Mouse (Mus musculus): ENCODE data around the gene Gm1043. TPM values are rescaled to one million over a fixed set of nuclear protein-coding genes. Genes with fewer than 3 reads are reported as not detected.

Gene Gm1043
- polyA plus RNA-seq, 1 experiment from 2014 or later: 0.03 TPM

DNA sequence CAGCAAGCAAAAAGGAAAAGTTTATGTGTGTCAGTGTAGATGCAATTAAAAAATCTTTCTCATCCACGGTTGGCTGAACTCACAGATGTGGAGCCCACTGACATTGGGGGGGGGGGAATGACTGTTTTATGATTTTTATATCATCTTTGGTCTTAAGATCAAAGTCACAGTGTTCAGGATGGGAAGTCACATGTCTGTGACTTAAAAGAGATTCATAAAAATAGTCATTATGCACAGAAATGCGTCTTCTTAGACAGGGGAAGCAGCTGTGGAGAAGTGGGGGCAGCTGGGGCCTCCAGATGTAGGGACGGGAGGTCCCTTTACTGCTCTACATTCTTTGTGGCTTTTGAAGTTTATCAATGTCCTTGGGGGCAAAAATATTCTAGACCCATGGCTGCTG is 28.7 kb upstream of the Gm1043 start:
- Histone ChIP-seq H3K4me3 (ENCODE audit: low read depth, low read length) (no peak overlapping the region), H3K4me2 (ENCODE audit: low read depth, low read length) (no peak overlapping the region), H3K9me3 (ENCODE audit: control insufficient read depth, low read length) (no peaks in the 10 kb centered on the region), H3K9ac (ENCODE audit: low read depth, low read length) (no peak overlapping the region), H3K4me1 (ENCODE audit: control insufficient read depth, insufficient read depth, low read length) (no peaks in the 10 kb centered on the region), H3K36me3 (ENCODE audit: control insufficient read depth, insufficient read depth, low read length) (no peaks in the 10 kb centered on the region), H3K27me3 (replicated peaks; ENCODE audit: control insufficient read depth, insufficient read depth, low read length) (no peaks in the 10 kb centered on the region), H3K27ac (replicated peaks; ENCODE audit: low read depth, low read length) (no peak overlapping the region)
- ATAC-seq (ENCODE audit: low read depth) (no peak), DNase-seq (ENCODE audit: low spot score) (no peak)
- WGBS: 72% methylated on average over 3 of the region's 3 CpGs

DNA sequence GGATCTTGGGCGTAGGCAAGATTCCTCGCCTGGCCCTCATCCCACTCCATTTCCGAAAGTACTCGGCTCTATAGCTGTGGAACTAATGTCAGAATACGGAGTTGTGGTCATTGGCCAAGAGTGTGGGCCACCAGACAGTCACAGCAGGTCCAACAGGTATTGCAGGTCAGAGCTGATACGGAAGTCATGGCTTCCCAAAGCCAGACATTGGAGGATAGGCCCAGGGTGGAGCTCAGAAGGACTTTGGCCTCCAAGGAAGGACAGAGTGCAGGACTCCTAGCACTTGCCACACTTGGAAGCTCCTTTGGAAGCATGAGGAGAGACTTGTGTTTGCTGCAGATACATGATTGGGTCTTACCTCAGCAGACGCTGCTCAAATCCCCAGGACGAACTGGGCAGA is 23.6 kb upstream of the Gm1043 start:
- no peaks in the 10 kb centered on the region for H3K4me1 ChIP-seq (ENCODE audit: control insufficient read depth, insufficient read depth, low read length)
- H3K4me3 ChIP-seq (ENCODE audit: low read depth, low read length): no peak overlapping the region
- WGBS: 84% methylated on average over 8 of the region's 8 CpGs
- DNase-seq (ENCODE audit: low spot score) (no peak), ATAC-seq (ENCODE audit: low read depth) (no peak)
- H3K4me2 ChIP-seq (ENCODE audit: low read depth, low read length): no peak overlapping the region
- H3K27me3 ChIP-seq (replicated peaks; ENCODE audit: control insufficient read depth, insufficient read depth, low read length): no peaks in the 10 kb centered on the region; the same call in 1 of the 2 replicates
- H3K36me3 ChIP-seq (ENCODE audit: control insufficient read depth, insufficient read depth, low read length): no peaks in the 10 kb centered on the region
- H3K9me3 ChIP-seq (ENCODE audit: control insufficient read depth, low read length): no peaks in the 10 kb centered on the region
- H3K27ac ChIP-seq (replicated peaks; ENCODE audit: low read depth, low read length): no peak overlapping the region
- no peak overlapping the region for H3K9ac ChIP-seq (ENCODE audit: low read depth, low read length)

DNA sequence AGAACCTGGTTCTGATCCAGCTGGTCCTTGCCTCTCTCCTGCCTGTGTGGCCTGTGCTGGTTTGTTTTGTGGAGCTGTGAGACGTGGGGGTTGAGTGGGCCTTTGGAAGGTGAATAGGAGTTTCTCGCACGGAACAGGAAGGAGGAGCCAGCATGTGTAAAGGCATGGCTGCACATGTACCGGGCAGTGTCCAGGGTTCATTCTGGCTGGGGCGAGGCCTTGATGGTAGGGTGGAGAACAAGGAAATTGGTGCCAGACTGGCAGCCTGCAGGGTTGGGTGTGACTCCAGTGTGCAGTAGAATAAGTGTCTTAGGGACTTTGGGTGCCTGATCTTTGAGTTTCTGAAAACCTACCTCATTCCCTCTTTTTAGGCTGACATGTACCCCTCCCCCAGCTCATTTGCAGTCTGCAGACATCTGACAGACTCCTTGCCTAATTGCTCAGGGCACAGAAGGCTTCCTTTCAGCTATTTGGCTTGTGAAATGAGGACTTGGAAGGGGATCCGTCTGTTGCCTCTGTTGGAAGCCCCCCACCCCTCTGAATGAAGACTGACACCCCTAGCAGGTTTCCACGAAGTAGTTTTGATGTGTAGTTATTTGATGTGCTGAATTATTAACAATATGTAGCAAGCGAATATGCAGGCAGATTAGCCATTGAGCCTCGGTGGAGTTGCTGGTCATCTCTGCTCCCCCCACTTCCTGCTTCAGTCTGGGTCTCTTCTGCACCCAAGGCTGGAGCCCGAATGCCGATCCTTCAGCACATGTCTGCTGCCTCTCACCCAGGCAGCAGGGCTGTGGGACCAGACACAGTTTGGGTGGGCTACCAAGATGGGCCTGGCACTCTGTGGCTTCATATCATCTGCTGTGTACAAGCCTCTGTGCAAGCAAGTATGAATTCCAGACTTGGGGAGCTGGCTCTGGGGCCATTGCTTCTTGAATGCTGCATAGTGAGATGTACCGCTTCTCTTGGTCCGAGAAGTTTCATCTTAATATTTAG is 20.4 kb upstream of the Gm1043 start:
- no peaks in the 10 kb centered on the region for H3K9me3 ChIP-seq (ENCODE audit: control insufficient read depth, low read length)
- H3K4me1 ChIP-seq (ENCODE audit: control insufficient read depth, insufficient read depth, low read length): no peaks in the 10 kb centered on the region
- H3K4me3 ChIP-seq (ENCODE audit: low read depth, low read length): no peak overlapping the region
- H3K27me3 ChIP-seq (replicated peaks; ENCODE audit: control insufficient read depth, insufficient read depth, low read length): no peaks in the 10 kb centered on the region; the same call in 1 of the 2 replicates
- 66% methylated on average over 13 of the region's 13 CpGs for WGBS
- H3K27ac ChIP-seq (replicated peaks; ENCODE audit: low read depth, low read length): no peak overlapping the region
- H3K36me3 ChIP-seq (ENCODE audit: control insufficient read depth, insufficient read depth, low read length): no peaks in the 10 kb centered on the region
- no peak for ATAC-seq (ENCODE audit: low read depth)
- H3K9ac ChIP-seq (ENCODE audit: low read depth, low read length): no peak overlapping the region
- H3K4me2 ChIP-seq (ENCODE audit: low read depth, low read length): no peak overlapping the region
- no peak for DNase-seq (ENCODE audit: low spot score)

DNA sequence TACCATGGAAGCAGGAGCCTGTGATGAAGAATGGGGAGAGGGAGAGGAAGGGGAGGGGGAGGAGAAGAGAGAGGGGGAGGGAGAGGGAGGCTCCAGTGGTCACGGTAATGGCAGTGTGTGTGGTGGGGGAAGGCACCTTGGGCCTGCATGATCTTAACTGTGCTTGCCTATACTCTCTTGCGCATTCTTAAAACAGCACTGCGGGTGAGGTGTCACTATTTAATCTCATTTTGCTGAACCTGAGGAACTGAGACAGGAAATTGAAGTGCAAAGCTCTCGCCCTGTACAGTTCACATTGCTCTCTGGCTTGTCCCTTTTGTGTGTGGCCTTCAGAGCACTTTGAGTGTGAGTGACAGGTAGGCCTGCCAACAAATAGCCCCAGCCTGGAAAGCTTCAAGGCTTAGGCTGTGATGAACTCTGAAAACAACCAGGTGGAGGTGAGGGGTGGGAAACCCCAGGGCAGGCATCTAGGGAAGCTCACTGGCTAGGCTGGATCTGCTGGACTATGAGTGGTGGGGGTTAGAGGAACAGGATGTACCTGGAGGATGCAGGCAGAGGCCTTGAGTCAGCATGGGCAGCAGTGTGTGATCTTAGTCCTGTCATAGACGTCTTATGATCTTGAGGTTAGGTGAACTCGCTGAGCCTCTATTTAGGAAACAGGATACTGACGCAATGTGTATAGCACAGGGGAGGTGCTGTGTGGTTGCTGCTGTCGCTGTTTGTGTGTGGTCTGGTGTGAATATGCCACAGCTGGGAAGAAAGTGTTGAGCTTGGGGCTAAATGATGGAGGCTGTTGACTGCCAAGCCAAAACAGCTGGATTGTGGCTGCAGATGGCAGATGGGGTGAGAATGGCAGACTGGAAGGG is 18.2 kb upstream of the Gm1043 start:
- no peak overlapping the region for H3K27ac ChIP-seq (replicated peaks; ENCODE audit: low read depth, low read length)
- H3K9ac ChIP-seq (ENCODE audit: low read depth, low read length): no peak overlapping the region
- WGBS: 57% methylated on average over 8 of the region's 8 CpGs
- no peak for DNase-seq (ENCODE audit: low spot score)
- no peaks in the 10 kb centered on the region for H3K27me3 ChIP-seq (replicated peaks; ENCODE audit: control insufficient read depth, insufficient read depth, low read length)
- H3K9me3 ChIP-seq (ENCODE audit: control insufficient read depth, low read length): no peaks in the 10 kb centered on the region
- no peak overlapping the region for H3K4me3 ChIP-seq (ENCODE audit: low read depth, low read length)
- ATAC-seq (ENCODE audit: low read depth): no peak
- no peak overlapping the region for H3K4me2 ChIP-seq (ENCODE audit: low read depth, low read length)
- H3K36me3 ChIP-seq (ENCODE audit: control insufficient read depth, insufficient read depth, low read length): no peaks in the 10 kb centered on the region
- H3K4me1 ChIP-seq (ENCODE audit: control insufficient read depth, insufficient read depth, low read length): no peaks in the 10 kb centered on the region

DNA sequence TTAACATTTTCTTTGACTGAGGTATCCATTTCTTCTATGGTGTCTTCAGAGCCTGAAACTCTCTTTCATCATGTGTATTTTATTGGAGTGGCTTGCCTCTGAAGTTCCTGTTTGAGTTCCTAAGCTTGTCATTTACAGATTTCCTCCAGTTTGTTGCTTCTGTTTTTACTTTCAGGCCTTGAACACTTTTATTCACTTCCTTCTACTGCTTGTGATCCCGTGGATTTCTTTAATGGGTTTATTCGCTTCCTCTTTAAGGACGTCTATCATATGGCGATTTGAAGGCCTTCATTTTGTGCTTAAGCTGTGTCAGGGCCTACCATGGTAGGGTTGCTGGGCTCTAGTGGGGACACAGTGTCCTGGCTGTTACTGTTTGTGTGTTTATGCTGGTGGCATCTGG is 11.5 kb upstream of the Gm1043 start:
- no peak overlapping the region for H3K4me2 ChIP-seq (ENCODE audit: low read depth, low read length)
- no peaks in the 10 kb centered on the region for H3K9me3 ChIP-seq (ENCODE audit: control insufficient read depth, low read length)
- no peaks in the 10 kb centered on the region for H3K36me3 ChIP-seq (ENCODE audit: control insufficient read depth, insufficient read depth, low read length)
- H3K4me3 ChIP-seq (ENCODE audit: low read depth, low read length): no peak overlapping the region
- no peaks in the 10 kb centered on the region for H3K4me1 ChIP-seq (ENCODE audit: control insufficient read depth, insufficient read depth, low read length)
- DNase-seq (ENCODE audit: low spot score) (no peak), ATAC-seq (ENCODE audit: low read depth) (no peak)
- H3K27ac ChIP-seq (replicated peaks; ENCODE audit: low read depth, low read length): no peak overlapping the region
- H3K9ac ChIP-seq (ENCODE audit: low read depth, low read length): no peak overlapping the region
- H3K27me3 ChIP-seq (replicated peaks; ENCODE audit: control insufficient read depth, insufficient read depth, low read length): peaks cover 4% of the 10 kb centered on the region; the same call in 1 of the 2 replicates
- 83% methylated on average over 4 of the region's 4 CpGs for WGBS

DNA sequence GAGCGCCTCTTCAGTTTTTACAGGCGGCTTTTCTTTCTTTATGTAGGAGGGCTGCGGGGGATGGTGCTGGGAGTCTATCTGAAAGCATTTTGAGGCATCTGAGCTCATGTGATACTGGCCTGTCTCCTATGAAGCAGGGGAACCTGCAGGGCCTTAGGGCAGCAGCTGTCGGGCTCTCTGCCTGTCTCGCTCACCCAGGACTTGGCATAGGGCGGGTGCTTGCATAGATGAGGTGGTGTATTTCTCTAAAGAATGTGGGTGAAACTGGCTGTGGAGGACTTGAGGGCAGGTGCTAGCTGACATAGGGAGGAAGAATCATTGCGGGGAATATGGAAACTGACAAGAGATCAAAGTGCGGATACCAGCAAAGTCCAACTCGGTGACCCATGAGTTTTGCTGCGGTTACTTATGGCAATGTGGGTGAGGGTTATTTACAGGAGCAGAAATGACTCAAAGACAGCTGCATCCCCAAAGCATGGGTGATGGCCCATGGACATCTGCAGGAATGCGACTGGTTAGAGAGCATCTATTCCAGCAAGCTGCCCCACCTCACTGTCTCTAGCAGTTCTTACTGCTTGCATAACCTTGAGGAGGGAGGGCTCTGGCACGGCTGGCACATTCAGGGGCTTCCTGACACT is 8.4 kb upstream of the Gm1043 start:
- Histone ChIP-seq H3K36me3 (ENCODE audit: control insufficient read depth, insufficient read depth, low read length) (no peaks in the 10 kb centered on the region), H3K27me3 (replicated peaks; ENCODE audit: control insufficient read depth, insufficient read depth, low read length) (peaks cover 4% of the 10 kb centered on the region; the same call in 1 of the 2 replicates), H3K9me3 (ENCODE audit: control insufficient read depth, low read length) (no peaks in the 10 kb centered on the region), H3K4me3 (ENCODE audit: low read depth, low read length) (no peak overlapping the region), H3K27ac (replicated peaks; ENCODE audit: low read depth, low read length) (no peak overlapping the region), H3K4me1 (ENCODE audit: control insufficient read depth, insufficient read depth, low read length) (no peaks in the 10 kb centered on the region), H3K4me2 (ENCODE audit: low read depth, low read length) (no peak overlapping the region), H3K9ac (ENCODE audit: low read depth, low read length) (no peak overlapping the region)
- WGBS: 40% methylated on average over 12 of the region's 12 CpGs
- no peak for ATAC-seq (ENCODE audit: low read depth)
- no peak for DNase-seq (ENCODE audit: low spot score)

DNA sequence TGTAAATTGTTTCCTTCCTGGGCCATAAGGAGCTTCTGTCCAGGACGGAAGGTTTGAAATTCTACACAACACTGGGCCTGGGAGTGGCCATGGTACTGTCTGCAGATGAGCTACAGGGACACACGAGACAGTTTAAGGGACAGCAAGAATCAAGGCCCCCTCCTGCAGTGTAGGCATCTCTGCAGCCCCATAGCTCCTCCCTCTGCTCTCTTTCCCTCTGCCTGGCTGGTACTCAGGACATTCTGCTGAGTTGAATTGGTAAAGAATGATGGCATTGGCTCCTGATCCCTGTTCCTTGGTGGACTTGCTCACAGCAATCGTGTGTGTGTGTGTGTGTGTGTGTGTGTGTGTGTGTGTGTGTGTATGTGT is 7.9 kb upstream of the Gm1043 start:
- 39% methylated on average over 3 of the region's 3 CpGs for WGBS
- Histone ChIP-seq H3K4me2 (ENCODE audit: low read depth, low read length) (no peak overlapping the region), H3K4me3 (ENCODE audit: low read depth, low read length) (no peak overlapping the region), H3K27me3 (replicated peaks; ENCODE audit: control insufficient read depth, insufficient read depth, low read length) (peaks cover 4% of the 10 kb centered on the region; the same call in 1 of the 2 replicates), H3K27ac (replicated peaks; ENCODE audit: low read depth, low read length) (no peak overlapping the region), H3K9ac (ENCODE audit: low read depth, low read length) (no peak overlapping the region), H3K36me3 (ENCODE audit: control insufficient read depth, insufficient read depth, low read length) (no peaks in the 10 kb centered on the region), H3K4me1 (ENCODE audit: control insufficient read depth, insufficient read depth, low read length) (peaks cover 4% of the 10 kb centered on the region; the same call in 1 of the 2 replicates), H3K9me3 (ENCODE audit: control insufficient read depth, low read length) (no peaks in the 10 kb centered on the region)
- DNase-seq (ENCODE audit: low spot score) (no peak), ATAC-seq (ENCODE audit: low read depth) (no peak)

DNA sequence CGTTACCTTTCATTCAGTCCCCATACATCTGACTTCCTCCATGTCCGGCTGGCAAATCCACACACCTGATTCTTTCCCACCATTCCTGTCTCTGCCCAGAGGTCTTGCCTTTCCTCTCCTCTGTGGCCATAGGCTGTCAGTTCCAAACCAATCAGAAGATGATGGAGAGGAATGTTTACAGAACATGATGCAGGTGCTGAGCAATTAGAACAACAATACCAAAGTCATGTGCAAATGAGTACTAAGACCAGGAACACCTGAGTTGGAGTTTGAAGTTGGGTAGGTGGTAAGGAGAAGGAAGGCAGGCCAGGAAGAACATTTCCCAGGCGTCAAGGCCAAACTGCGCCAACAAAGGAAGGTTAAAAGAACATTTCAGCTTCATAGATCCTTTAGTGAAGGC is 5.7 kb upstream of the Gm1043 start:
- Histone ChIP-seq H3K9ac (ENCODE audit: low read depth, low read length) (no peak overlapping the region), H3K9me3 (ENCODE audit: control insufficient read depth, low read length) (no peaks in the 10 kb centered on the region), H3K4me2 (ENCODE audit: low read depth, low read length) (no peak overlapping the region), H3K27ac (replicated peaks; ENCODE audit: low read depth, low read length) (no peak overlapping the region), H3K27me3 (replicated peaks; ENCODE audit: control insufficient read depth, insufficient read depth, low read length) (peaks cover 4% of the 10 kb centered on the region; the same call in 1 of the 2 replicates), H3K4me3 (ENCODE audit: low read depth, low read length) (no peak overlapping the region), H3K36me3 (ENCODE audit: control insufficient read depth, insufficient read depth, low read length) (no peaks in the 10 kb centered on the region), H3K4me1 (ENCODE audit: control insufficient read depth, insufficient read depth, low read length) (peaks cover 6% of the 10 kb centered on the region; the same call in 1 of the 2 replicates)
- ATAC-seq (ENCODE audit: low read depth): no peak
- no peak for DNase-seq (ENCODE audit: low spot score)
- WGBS: 91% methylated on average over 4 of the region's 4 CpGs
